In genomic region chr4:123139513-123140154, GRCm38 (mm10) we compare ENCODE assay signal across 7 mouse cellular contexts. TPM values are rescaled to one million over a fixed set of nuclear protein-coding genes. Genes with fewer than 3 reads are reported as not detected.
DNase-seq lines count a peak whose midpoint lies in the region; ATAC-seq lines count a peak whose summit lies in the region.

Gene Ppie (minus strand): TSS chr4:123139951.

- H3K36me3 ChIP-seq in intestine, embryonic 15.5 days, result peaks cover 10% of the 10 kb centered on the region
- H3K36me3 ChIP-seq in limb, embryonic 10.5 days, result peaks cover 28% of the 10 kb centered on the region
- peaks cover 21% of the 10 kb centered on the region for H3K36me3 ChIP-seq in midbrain, embryonic 13.5 days

- peak within 1 kb of the TSS; percentile 92 for H3K27ac ChIP-seq in intestine, embryonic 15.5 days
- peak within 1 kb of the TSS; percentile 88 for H3K27ac ChIP-seq in limb, embryonic 10.5 days
- H3K27ac ChIP-seq in midbrain, embryonic 13.5 days, result peak within 1 kb of the TSS; percentile 82

- peak; percentile 55 for DNase-seq in adrenal gland, adult 8-10 months
- peak; percentile 74 for DNase-seq in embryo, embryonic 11.5 days (ENCODE audit: low read depth, low spot score)
- peak; percentile 71 to 78 for DNase-seq in gastrocnemius, postnatal 36 days
- peak; percentile 94 for DNase-seq in limb, embryonic 10.5 days (ENCODE audit: low spot score)
- DNase-seq in spleen, adult 12 weeks (ENCODE audit: low spot score), result peak; percentile 70

- H3K4me1 ChIP-seq in intestine, embryonic 15.5 days (replicated peaks), result peaks cover 10% of the 10 kb centered on the region
- H3K4me1 ChIP-seq in limb, embryonic 10.5 days, result peaks cover 11% of the 10 kb centered on the region
- peaks cover 20% of the 10 kb centered on the region for H3K4me1 ChIP-seq in midbrain, embryonic 13.5 days (replicated peaks)

- peak within 1 kb of the TSS; percentile 85 for H3K4me2 ChIP-seq in intestine, embryonic 15.5 days (replicated peaks)
- H3K4me2 ChIP-seq in midbrain, embryonic 13.5 days (replicated peaks), result peak within 1 kb of the TSS; percentile 93

- H3K9ac ChIP-seq in intestine, embryonic 15.5 days, result peak within 1 kb of the TSS; percentile 60
- peak within 1 kb of the TSS; percentile 72 for H3K9ac ChIP-seq in midbrain, embryonic 13.5 days (replicated peaks)

- H3K4me3 ChIP-seq in intestine, embryonic 15.5 days (replicated peaks), result peak within 1 kb of the TSS; percentile 69
- peak within 1 kb of the TSS; percentile 74 for H3K4me3 ChIP-seq in limb, embryonic 10.5 days
- peak within 1 kb of the TSS; percentile 72 for H3K4me3 ChIP-seq in midbrain, embryonic 13.5 days (replicated peaks)

- H3K9me3 ChIP-seq in intestine, embryonic 15.5 days, result no peaks in the 10 kb centered on the region
- no peaks in the 10 kb centered on the region for H3K9me3 ChIP-seq in limb, embryonic 10.5 days (replicated peaks)
- H3K9me3 ChIP-seq in midbrain, embryonic 13.5 days, result 0 out of 2 replicates have a peak, but pooled peaks cover 2% of the 10 kb centered on the region

- WGBS in intestine, embryonic 15.5 days, result under 1% methylated on average over 34 of the region's 34 CpGs
- 1% methylated on average over 34 of the region's 34 CpGs for WGBS in limb, embryonic 10.5 days
- WGBS in midbrain, embryonic 13.5 days, result under 1% methylated on average over 34 of the region's 34 CpGs

- intact Hi-C loops in gastrocnemius, postnatal 36 days (cut with DNase I), result no loop called here

- ATAC-seq in intestine, embryonic 15.5 days, result peak; percentile 99
- peak; percentile 97 for ATAC-seq in midbrain, embryonic 13.5 days

- H3K27me3 ChIP-seq in intestine, embryonic 15.5 days (replicated peaks), result no peaks in the 10 kb centered on the region
- H3K27me3 ChIP-seq in limb, embryonic 10.5 days (ENCODE audit: low read depth, poor library complexity, severe bottlenecking), result no peaks in the 10 kb centered on the region
- peaks cover 14% of the 10 kb centered on the region; the same call in 1 of the 2 replicates for H3K27me3 ChIP-seq in midbrain, embryonic 13.5 days

RNA-seq across cellular contexts. Expression of gene Ppie, which starts in this region (rescaled TPM):
- 10 to 100 TPM; 55.8 to 65.6 (median 58.6) TPM for total RNA-seq in adrenal gland, adult 8-10 months (2022)
- 10 to 100 TPM; 17.5 to 19.2 TPM for total RNA-seq in gastrocnemius, postnatal 36 days (2021)
- polyA plus RNA-seq in intestine, embryonic 15.5 days (2015; fragmentation: Nextera tagmentation; extraction: Ambion mirVana), result 86.6 and 93.3 TPM in 2 replicates
- polyA plus RNA-seq in limb, embryonic 10.5 days (2016; fragmentation: Nextera tagmentation; extraction: Ambion mirVana), result 133 and 144 TPM in 2 replicates
- 74.2 and 77.2 TPM in 2 replicates for polyA plus RNA-seq in midbrain, embryonic 13.5 days (2015; fragmentation: Nextera tagmentation; extraction: Ambion mirVana)

Comparison
In these comparisons a context has a peak if more than half of its experiments do, and no peak if none do; other contexts are left out.
1. Peak in every context shown above with its lines: DNase-seq, ATAC-seq, H3K4me3 ChIP-seq and H3K27ac ChIP-seq.